Mouse (Mus musculus) embryonic facial prominence, embryonic 12.5 days (tissue): ENCODE data around the gene Ttll9. TPM values are rescaled to one million over a fixed set of nuclear protein-coding genes. Genes with fewer than 3 reads are reported as not detected.

ENCODE experiments used
- polyA plus RNA-seq: library from polyadenylated mRNA; unstranded; fragments of >200 nt; fragmentation: Nextera tagmentation; extraction: Ambion mirVana; gene quantifications from 2 replicates; pipeline ENCODE4 v1.2.1, GENCODE M21; 2016

Ttll9 gene
- polyA plus RNA-seq, 1 experiment from 2014 or later, result 0.50 TPM

Other genes with a start within 250 kb of the Ttll9 start
- 168 and 170 TPM in 2 replicates for gene Id1, start 226.2 kb upstream of the Ttll9 start, polyA plus RNA-seq
- gene Cox4i2, start 208.3 kb upstream of the Ttll9 start, polyA plus RNA-seq, result 14.3 and 14.5 TPM in 2 replicates
- 104 and 105 TPM in 2 replicates for gene Bcl2l1, start 130.8 kb upstream of the Ttll9 start, polyA plus RNA-seq
- gene Tpx2, start 114.5 kb upstream of the Ttll9 start, polyA plus RNA-seq, result 92.4 and 106 TPM in 2 replicates
- gene Mylk2, start 51.1 kb upstream of the Ttll9 start, polyA plus RNA-seq, result 0.06 TPM in 1 of 2 replicates, not detected in the other
- 0.80 and 0.84 TPM in 2 replicates for gene Foxs1, start 29.3 kb upstream of the Ttll9 start, polyA plus RNA-seq
- 0.90 and 1.4 TPM in 2 replicates for gene Dusp15, start 10.8 kb upstream of the Ttll9 start, polyA plus RNA-seq
- 121 and 123 TPM in 2 replicates for gene Pdrg1, start 52.9 kb downstream of the Ttll9 start, polyA plus RNA-seq
- 0.33 and 0.61 TPM in 2 replicates for gene Xkr7, start 69.4 kb downstream of the Ttll9 start, polyA plus RNA-seq
- gene Ccm2l, start 103.5 kb downstream of the Ttll9 start, polyA plus RNA-seq, result 2.6 and 4.3 TPM in 2 replicates
- gene Hck, start 146.0 kb downstream of the Ttll9 start, polyA plus RNA-seq, result 4.0 and 4.2 TPM in 2 replicates
- 82.9 and 88.1 TPM in 2 replicates for gene Tm9sf4, start 198.8 kb downstream of the Ttll9 start, polyA plus RNA-seq